Mouse (Mus musculus) bone marrow macrophage, adult 2 months (primary cell): ENCODE measurements around the gene Birc2. TPM values are rescaled to one million over a fixed set of nuclear protein-coding genes. Genes with fewer than 3 reads are reported as not detected.
A peak's percentile ranks its signal among the peaks of the same experiment; 100 is the strongest.

Experiments
- H3K27ac ChIP-seq: 2 replicates; pipeline ENCODE4 v1.5.1; 2012; ENCODE audit warnings: low read depth, low read length; ENCODE audit not compliant: insufficient read depth
- H3K4me1 ChIP-seq: 2 replicates; pipeline ENCODE4 v1.6.1; 2012; ENCODE audit warnings: low read length; ENCODE audit not compliant: control insufficient read depth, insufficient read depth
- H3K4me3 ChIP-seq: 2 replicates; pipeline ENCODE4 v1.5.1; 2012; ENCODE audit warnings: mild to moderate bottlenecking, low read length, moderate library complexity; ENCODE audit not compliant: insufficient read depth
- CTCF ChIP-seq: IDR thresholded peaks from 2 replicates; pipeline ENCODE4 v1.5.1; 2012; ENCODE audit warnings: low read depth, mild to moderate bottlenecking, low read length, moderate library complexity
- POLR2A ChIP-seq: IDR thresholded peaks from 2 replicates; pipeline ENCODE4 v1.6.1; 2012; ENCODE audit warnings: mild to moderate bottlenecking, low read depth, low read length, borderline replicate concordance
- polyA plus RNA-seq: library from polyadenylated mRNA; stranded (reverse); fragments of >200 nt; gene quantifications from 2 replicates; pipeline ENCODE4 v1.2.4, GENCODE M21; 2012; ENCODE audit not compliant: missing spikeins, insufficient read depth, insufficient read length

The Birc2 gene
- polyA plus RNA-seq, 1 experiment = 24.9 TPM

DNA sequence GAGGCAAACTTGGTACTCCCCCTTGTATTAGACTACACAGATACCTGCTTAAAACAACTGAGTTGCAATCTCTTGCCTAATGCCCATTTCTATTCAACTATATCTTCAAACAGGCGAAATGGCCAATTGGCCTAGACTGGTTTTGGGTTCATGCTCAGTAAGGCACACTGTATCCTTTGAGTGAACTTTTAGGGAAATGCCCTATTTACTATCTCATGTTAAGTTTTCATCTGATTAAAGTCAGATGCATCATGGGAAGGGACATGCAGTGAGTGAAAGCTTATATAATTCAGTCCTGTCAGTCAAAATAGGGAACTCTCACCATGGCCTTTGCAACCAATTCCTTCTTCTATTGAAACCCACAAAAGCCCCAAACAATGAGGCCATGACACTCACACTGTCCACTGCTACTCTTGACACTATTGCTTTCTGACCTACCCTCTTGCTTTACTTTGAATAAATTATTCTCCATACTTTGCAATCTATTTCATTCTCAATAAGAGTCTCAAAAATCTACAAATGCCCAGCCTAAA is 9.9 kb upstream of the Birc2 start:
- Histone ChIP-seq H3K27ac (no peak overlapping the region), H3K4me1 (peaks cover 7% of the 10 kb centered on the region), H3K4me3 (no peak overlapping the region)
- TF ChIP-seq POLR2A (no peak), CTCF (no peak)

DNA sequence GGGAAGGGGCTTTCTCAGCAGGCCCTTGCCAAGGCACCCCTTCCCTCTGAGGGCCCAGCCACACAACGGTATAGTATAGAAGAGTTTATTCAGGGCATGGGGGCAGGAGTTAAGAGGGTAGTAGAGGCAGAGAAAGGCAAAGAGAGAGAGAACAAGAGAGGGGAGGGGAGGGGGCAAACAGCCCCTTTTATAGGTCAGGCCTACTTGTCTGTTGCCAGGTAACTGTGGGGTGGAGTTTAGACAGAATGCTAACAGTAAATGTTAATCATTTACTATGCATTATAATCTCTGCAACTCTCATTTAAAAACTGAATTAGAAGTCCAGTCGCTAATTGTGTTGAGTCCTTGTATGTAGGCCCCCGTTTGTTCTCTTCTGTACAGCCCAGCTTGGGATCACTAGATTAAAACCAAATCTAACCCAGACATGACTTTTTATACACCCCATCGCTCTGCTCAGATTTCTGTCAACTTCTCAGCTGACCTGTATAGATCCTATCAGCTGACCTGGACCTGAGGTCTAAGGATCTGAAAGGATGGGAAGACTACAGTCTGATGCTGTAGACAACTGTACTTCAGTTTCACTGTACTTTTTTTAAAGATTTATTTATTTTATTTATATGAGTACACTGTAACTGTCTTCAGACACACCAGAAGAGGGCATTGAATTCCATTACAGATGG is 8.5 kb upstream of the Birc2 start:
- H3K27ac ChIP-seq = no peak overlapping the region
- no peak overlapping the region for H3K4me3 ChIP-seq
- peaks cover 7% of the 10 kb centered on the region for H3K4me1 ChIP-seq
- TF ChIP-seq POLR2A = no peak
- TF ChIP-seq CTCF = no peak

DNA sequence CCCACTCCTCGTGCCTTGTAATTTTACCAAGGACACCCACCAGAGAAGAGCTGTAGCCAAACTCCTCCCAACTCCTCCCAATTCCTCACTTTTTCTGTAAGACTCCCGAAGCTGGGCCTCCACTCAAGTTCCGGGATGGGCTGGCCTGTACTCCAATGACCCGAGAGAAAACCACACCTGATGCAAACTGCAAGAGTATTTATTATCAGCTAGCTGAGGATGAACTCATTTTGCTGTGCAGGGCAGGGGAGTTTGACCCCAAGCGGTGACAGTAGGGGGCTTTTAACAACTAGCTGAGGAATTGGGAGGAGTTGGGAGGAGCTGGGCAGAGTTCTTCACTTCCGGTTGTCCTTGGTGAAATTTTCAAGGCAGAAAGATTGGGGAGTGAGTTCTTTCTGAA is 4.4 kb upstream of the Birc2 start:
- no peak overlapping the region for H3K4me3 ChIP-seq
- no peak overlapping the region for H3K27ac ChIP-seq
- H3K4me1 ChIP-seq = peaks cover 4% of the 10 kb centered on the region; the same call in 1 of the 2 replicates
- no peak for TF ChIP-seq CTCF
- no peak for TF ChIP-seq POLR2A

DNA sequence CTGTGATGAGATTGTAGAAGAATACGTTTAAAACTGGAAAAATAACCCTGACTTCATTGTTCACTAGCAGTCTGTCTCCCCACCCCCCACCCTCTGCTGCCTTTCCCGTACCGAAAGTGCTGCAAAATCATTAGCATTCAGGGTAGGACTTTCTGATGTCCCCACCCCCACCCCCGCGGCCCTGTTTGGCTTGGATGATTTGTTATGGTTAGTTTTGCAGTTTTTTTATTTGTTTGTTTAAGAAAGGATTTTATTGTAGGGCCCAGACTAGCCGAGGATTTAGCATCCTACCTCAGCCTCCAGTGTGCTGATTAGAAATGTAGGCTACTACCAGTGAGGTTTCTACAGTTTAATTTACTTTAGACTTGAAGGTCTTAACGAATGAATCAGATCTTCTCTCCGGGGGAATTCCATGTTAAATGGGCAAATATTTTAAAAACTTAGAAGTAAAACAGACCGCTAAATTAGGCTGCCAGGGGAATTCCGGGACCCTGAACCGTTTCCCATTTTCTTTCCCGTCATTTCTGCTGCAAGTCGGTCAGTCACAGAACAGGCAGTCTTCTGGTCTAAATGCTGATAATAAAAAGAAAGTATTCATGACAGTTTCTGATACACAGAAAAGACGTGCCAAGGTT is 1.1 kb upstream of the Birc2 start:
- Histone ChIP-seq H3K27ac (peak overlapping the region; percentile 89), H3K4me3 (peak overlapping the region; percentile 90), H3K4me1 (peaks cover 12% of the 10 kb centered on the region; the same call in 1 of the 2 replicates)
- TF ChIP-seq CTCF (no peak), POLR2A (no peak)

GRCm38 (mm10) chr9:7836331-7836730 is 533 bp downstream of the Birc2 start:
- Histone ChIP-seq H3K27ac (peak overlapping the region; percentile 84), H3K4me1 (peaks cover 12% of the 10 kb centered on the region; the same call in 1 of the 2 replicates), H3K4me3 (peak overlapping the region; percentile 90)
- TF ChIP-seq CTCF = no peak
- no peak for TF ChIP-seq POLR2A

DNA sequence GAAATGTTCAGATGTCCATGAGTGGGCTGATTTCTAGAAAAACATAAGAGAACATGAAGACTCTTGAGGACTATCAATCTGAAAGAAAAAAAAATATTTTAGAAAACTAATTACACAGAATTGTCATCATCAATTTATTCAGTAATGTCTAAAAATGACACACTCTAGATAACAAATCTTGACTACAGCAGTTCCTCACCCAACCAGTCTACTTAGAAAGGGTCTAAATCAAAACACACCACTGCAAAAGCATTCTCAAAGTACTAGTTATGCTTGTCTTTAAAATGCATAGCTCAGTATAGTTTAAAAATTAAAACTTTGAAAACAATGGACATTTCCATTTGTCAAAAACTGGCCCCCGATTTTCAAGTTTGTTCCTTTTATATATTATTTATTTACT is 1.6 kb downstream of the Birc2 start:
- TF ChIP-seq POLR2A = no peak
- no peak for TF ChIP-seq CTCF
- peaks cover 12% of the 10 kb centered on the region; the same call in 1 of the 2 replicates for H3K4me1 ChIP-seq
- H3K4me3 ChIP-seq = no peak overlapping the region
- no peak overlapping the region for H3K27ac ChIP-seq

DNA sequence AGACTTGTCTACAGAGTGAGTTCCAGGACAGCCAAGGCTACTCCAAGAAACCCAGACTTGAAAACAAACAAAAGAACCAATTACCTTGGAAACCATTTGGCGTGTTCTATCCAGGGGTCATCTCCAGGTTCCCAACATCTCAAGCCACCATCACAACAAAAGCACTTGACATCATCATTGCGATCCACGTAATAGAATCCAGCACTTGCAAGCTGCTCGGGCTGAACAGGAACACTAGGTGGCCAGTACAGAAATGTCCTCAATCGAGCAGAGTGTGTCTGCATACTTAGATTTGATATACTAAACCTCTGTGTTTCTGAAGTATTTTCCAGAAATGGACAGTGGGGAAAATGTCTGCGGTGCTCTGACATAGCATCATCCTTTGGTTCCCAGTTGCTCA is 3.4 kb downstream of the Birc2 start:
- H3K27ac ChIP-seq = no peak overlapping the region
- peaks cover 15% of the 10 kb centered on the region; the same call in 1 of the 2 replicates for H3K4me1 ChIP-seq
- TF ChIP-seq POLR2A (no peak), CTCF (no peak)
- no peak overlapping the region for H3K4me3 ChIP-seq

DNA sequence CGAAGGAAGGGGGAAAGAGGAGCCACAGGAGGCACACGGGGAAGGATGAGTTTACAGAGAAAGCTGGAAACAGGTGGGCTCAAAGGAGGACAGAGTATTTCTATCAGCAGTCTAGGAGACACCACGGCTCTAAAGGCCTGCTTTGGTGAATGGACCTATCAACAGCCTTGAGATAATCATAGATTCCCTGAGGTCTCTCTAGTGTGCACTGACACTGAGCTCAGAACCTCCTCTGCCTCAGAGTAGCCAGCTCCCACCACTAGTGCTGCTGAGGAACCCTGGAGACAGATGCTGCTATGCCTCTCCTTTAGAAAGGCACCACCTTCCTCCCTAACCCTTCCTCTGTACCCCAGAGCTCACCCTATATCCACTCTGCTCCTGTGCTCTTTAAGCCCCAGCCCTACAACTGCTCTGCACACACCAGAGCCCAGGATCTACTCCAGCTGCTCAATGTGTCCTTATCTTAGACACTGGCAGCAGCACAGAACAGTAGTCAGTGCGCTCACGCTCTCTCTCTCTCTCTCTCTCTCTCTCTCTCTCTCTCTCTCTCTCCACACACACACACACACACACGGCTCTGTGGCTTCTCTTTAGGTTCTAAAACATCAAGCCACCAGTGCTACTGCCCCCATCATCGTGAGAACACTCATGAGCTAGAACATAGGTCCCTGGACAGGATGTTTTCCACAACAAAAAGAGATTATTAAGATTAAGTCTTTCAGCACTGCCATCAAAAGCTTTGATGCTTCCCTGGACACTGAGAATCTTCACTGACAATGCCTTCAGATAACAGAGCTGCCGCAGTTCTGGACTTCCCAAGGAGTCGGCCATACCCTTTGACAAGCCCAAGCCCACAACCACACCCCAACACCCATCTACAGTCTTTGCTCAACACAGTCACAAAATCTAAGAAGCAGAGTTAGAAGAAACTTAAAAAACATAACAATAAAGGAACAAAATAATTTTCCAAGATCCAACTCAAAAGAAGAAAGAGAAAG is 7.0 kb downstream of the Birc2 start:
- Histone ChIP-seq H3K4me1 (peaks cover 15% of the 10 kb centered on the region; the same call in 1 of the 2 replicates), H3K27ac (no peak overlapping the region), H3K4me3 (no peak overlapping the region)
- no peak for TF ChIP-seq CTCF
- TF ChIP-seq POLR2A = no peak

- no peak overlapping the region for H3K27ac ChIP-seq
- no peak overlapping the region for H3K4me3 ChIP-seq
- no peak for TF ChIP-seq CTCF
- H3K4me1 ChIP-seq = peaks cover 14% of the 10 kb centered on the region; the same call in 1 of the 2 replicates
Measured at GRCm38 (mm10) chr9:7828706-7829105, 8.2 kb downstream of the Birc2 start.

- no peak overlapping the region for H3K4me3 ChIP-seq
- H3K27ac ChIP-seq = no peak overlapping the region
- TF ChIP-seq CTCF (no peak), POLR2A (no peak)
- H3K4me1 ChIP-seq = peaks cover 8% of the 10 kb centered on the region; the same call in 1 of the 2 replicates
Measured at GRCm38 (mm10) chr9:7824916-7825315, 11.9 kb downstream of the Birc2 start.
